In the genomic region with DNA sequence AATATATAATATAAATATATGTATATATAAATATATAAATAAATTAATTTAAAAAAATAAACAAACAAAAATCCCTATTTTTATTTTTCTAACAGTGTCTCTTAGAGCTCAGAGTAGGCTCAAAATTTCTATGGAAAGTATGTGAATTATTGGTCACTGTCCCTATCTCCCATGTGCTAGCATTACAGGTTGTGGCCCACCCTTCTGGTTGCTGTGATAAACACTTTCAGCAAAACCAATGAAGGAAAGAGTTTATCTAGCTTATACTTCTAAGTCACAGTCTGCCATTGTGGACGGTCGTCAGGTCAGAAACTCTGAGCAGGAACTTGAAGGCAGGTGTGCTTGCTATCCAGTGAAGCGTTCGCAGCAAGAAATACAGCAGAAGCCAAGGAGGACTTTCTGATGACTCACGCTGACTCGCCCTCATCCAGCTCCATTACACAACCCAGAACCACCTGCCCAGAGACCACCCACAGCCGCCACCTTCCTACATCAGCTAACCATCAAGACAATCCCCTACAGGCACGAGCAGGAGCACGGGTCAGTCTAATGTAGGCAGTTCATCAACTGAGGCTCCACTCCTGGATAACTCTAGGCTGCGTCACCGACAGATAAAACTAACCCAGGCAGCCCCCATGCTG, we compare ENCODE assay signal across 18 mouse cellular contexts. TPM values are rescaled to one million over a fixed set of nuclear protein-coding genes. Genes with fewer than 3 reads are reported as not detected.
DNase-seq lines count a peak whose midpoint lies in the region; ATAC-seq and TF ChIP-seq lines count a peak whose summit lies in the region.
"Had no signal": no experiment of that assay in that cellular context is flagged by ENCODE, and none has a peak within 500 bp of the region (broad histone marks: within the 10 kb centered on the region; RNA-seq: fewer than 3 reads in every experiment).

No protein-coding gene starts in this region.

- H3K9ac ChIP-seq in limb, embryonic 11.5 days (ENCODE audit: low read length), result no peak overlapping the region
- no peak overlapping the region for H3K9ac ChIP-seq in liver, postnatal 0 days (replicated peaks)
- H3K9ac ChIP-seq: embryonic facial prominence, embryonic 15.5 days; midbrain, embryonic 13.5 days had no signal

- no peak overlapping the region for H3K4me2 ChIP-seq in limb, embryonic 11.5 days (ENCODE audit: low read depth, severe bottlenecking)
- peak overlapping the region; percentile 50 for H3K4me2 ChIP-seq in liver, postnatal 0 days (ENCODE audit: low read depth, low read length)
- H3K4me2 ChIP-seq: embryonic facial prominence, embryonic 15.5 days; midbrain, embryonic 13.5 days had no signal

- 79% methylated on average over 11 of the region's 11 CpGs for WGBS in limb, embryonic 11.5 days
- 76% methylated on average over 11 of the region's 11 CpGs for WGBS in limb, embryonic 10.5 days
- 76% methylated on average over 11 of the region's 11 CpGs for WGBS in liver, postnatal 0 days (ENCODE audit: insufficient replicate concordance)

- DNase-seq in limb, embryonic 11.5 days (ENCODE audit: low spot score), result no peak
- no peak for DNase-seq in limb, embryonic 10.5 days (ENCODE audit: low spot score)
- DNase-seq in NIH3T3 (ENCODE audit: low read depth), result peak; percentile 30
- DNase-seq in liver, postnatal 0 days, result peak; percentile 44
- no peak for DNase-seq in frontal cortex, postnatal 25 days (ENCODE audit: low spot score in 2 of 2)
- no peak for DNase-seq in frontal cortex, postnatal 36 days (ENCODE audit: low spot score in 2 of 2)
- no peak for DNase-seq in testis, postnatal 14 days (ENCODE audit: low spot score)
- DNase-seq: adrenal gland, adult 2 months; cerebellum, adult 8-10 months; kidney, adult 2 months; right cerebral cortex, adult 18-20 months; thymus, postnatal 36 days had no signal

- 0 out of 2 replicates have a peak, but pooled peaks have one; percentile 6 for TF ChIP-seq CTCF in liver, postnatal 0 days (IDR thresholded peaks at IDR 0.05; ENCODE audit: low read depth)

- peak; percentile 92 for TF ChIP-seq EP300 in liver, postnatal 0 days (IDR thresholded peaks at IDR 0.05; ENCODE audit: low read depth)

- no peaks in the 10 kb centered on the region for H3K36me3 ChIP-seq in limb, embryonic 11.5 days (ENCODE audit: control insufficient read depth, insufficient read depth, low read length)
- no peaks in the 10 kb centered on the region for H3K36me3 ChIP-seq in limb, embryonic 10.5 days
- peaks cover 7% of the 10 kb centered on the region for H3K36me3 ChIP-seq in erythroblast, embryonic 14.5 days (ENCODE audit: control insufficient read depth)
- no peaks in the 10 kb centered on the region for H3K36me3 ChIP-seq in liver, postnatal 0 days (replicated peaks; ENCODE audit: insufficient read depth, low read length)
- H3K36me3 ChIP-seq: embryonic facial prominence, embryonic 15.5 days; midbrain, embryonic 13.5 days had no signal

- H3K27me3 ChIP-seq in limb, embryonic 11.5 days (ENCODE audit: control insufficient read depth, insufficient read depth, low read length), result no peaks in the 10 kb centered on the region
- H3K27me3 ChIP-seq in limb, embryonic 10.5 days (ENCODE audit: low read depth, poor library complexity, severe bottlenecking), result no peaks in the 10 kb centered on the region
- peaks cover 21% of the 10 kb centered on the region for H3K27me3 ChIP-seq in erythroblast, embryonic 14.5 days (ENCODE audit: control insufficient read depth)
- no peaks in the 10 kb centered on the region for H3K27me3 ChIP-seq in liver, postnatal 0 days (ENCODE audit: insufficient read depth, low read length)
- H3K27me3 ChIP-seq: CH12.LX; embryonic facial prominence, embryonic 15.5 days; midbrain, embryonic 13.5 days had no signal

- ATAC-seq in limb, embryonic 11.5 days (ENCODE audit: insufficient number of reproducible peaks, low FRiP score, low TSS enrichment, low read depth), result 0 out of 2 replicates have a peak, but pooled peaks have one; percentile 17
- ATAC-seq in liver, postnatal 0 days, result peak; percentile 94
- ATAC-seq: hindbrain, embryonic 16.5 days; midbrain, embryonic 13.5 days had no signal

- H3K27ac ChIP-seq in limb, embryonic 11.5 days (replicated peaks; ENCODE audit: low read depth, low read length), result no peak overlapping the region
- no peak overlapping the region for H3K27ac ChIP-seq in limb, embryonic 10.5 days
- H3K27ac ChIP-seq in liver, postnatal 0 days (ENCODE audit: low read depth), result 0 out of 2 replicates have a peak overlapping the region, but pooled peaks have one; percentile 2
- H3K27ac ChIP-seq: embryonic facial prominence, embryonic 15.5 days; left cerebral cortex, adult 2 months; midbrain, embryonic 13.5 days had no signal

- no peaks in the 10 kb centered on the region for H3K9me3 ChIP-seq in limb, embryonic 11.5 days (ENCODE audit: control insufficient read depth, low read length)
- no peaks in the 10 kb centered on the region for H3K9me3 ChIP-seq in limb, embryonic 10.5 days (replicated peaks)
- H3K9me3 ChIP-seq in erythroblast, embryonic 14.5 days (ENCODE audit: control insufficient read depth, low read length), result no peaks in the 10 kb centered on the region
- no peaks in the 10 kb centered on the region for H3K9me3 ChIP-seq in liver, postnatal 0 days (ENCODE audit: low read length)
- H3K9me3 ChIP-seq: embryonic facial prominence, embryonic 15.5 days; midbrain, embryonic 13.5 days had no signal

- H3K4me1 ChIP-seq in limb, embryonic 11.5 days (ENCODE audit: control insufficient read depth, insufficient read depth, low read length), result no peaks in the 10 kb centered on the region
- peaks cover 5% of the 10 kb centered on the region for H3K4me1 ChIP-seq in limb, embryonic 10.5 days
- peaks cover 64% of the 10 kb centered on the region for H3K4me1 ChIP-seq in erythroblast, embryonic 14.5 days (ENCODE audit: control insufficient read depth)
- peaks cover 4% of the 10 kb centered on the region for H3K4me1 ChIP-seq in liver, postnatal 0 days (ENCODE audit: insufficient read depth)
- H3K4me1 ChIP-seq: embryonic facial prominence, embryonic 15.5 days; midbrain, embryonic 13.5 days had no signal

- H3K4me3 ChIP-seq in limb, embryonic 11.5 days (ENCODE audit: low read depth, low read length), result no peak overlapping the region
- no peak overlapping the region for H3K4me3 ChIP-seq in limb, embryonic 10.5 days
- peak overlapping the region; percentile 58 for H3K4me3 ChIP-seq in erythroblast, embryonic 14.5 days (replicated peaks)
- no peak overlapping the region for H3K4me3 ChIP-seq in liver, postnatal 0 days (ENCODE audit: low read depth, low read length)
- H3K4me3 ChIP-seq: embryonic facial prominence, embryonic 15.5 days; left cerebral cortex, adult 2 months; midbrain, embryonic 13.5 days had no signal

RNA-seq across cellular contexts. Expression of a gene that starts 18.6 kb away (rescaled TPM):
- 24.9 and 27.9 TPM in 2 replicates for polyA plus RNA-seq in limb, embryonic 11.5 days (2014; fragmentation: Nextera tagmentation; extraction: Ambion mirVana)
- polyA plus RNA-seq in limb, embryonic 10.5 days (2016; fragmentation: Nextera tagmentation; extraction: Ambion mirVana), result 18.0 and 20.0 TPM in 2 replicates
- 0.26 and 0.39 TPM in 2 replicates for polyA plus RNA-seq in erythroblast, embryonic 14.5 days (2012)
- polyA plus RNA-seq in liver, postnatal 0 days (2015; fragmentation: Nextera tagmentation; extraction: Ambion mirVana), result 7.7 and 8.0 TPM in 2 replicates

RNA-seq across cellular contexts. Expression of a gene that starts 57.4 kb away (rescaled TPM):
- polyA plus RNA-seq in limb, embryonic 11.5 days (2014; fragmentation: Nextera tagmentation; extraction: Ambion mirVana), result 131 TPM in 2 replicates
- polyA plus RNA-seq in limb, embryonic 10.5 days (2016; fragmentation: Nextera tagmentation; extraction: Ambion mirVana), result 107 and 111 TPM in 2 replicates
- 24.5 and 26.4 TPM in 2 replicates for polyA plus RNA-seq in erythroblast, embryonic 14.5 days (2012)
- 31.2 and 32.2 TPM in 2 replicates for polyA plus RNA-seq in liver, postnatal 0 days (2015; fragmentation: Nextera tagmentation; extraction: Ambion mirVana)

Comparison
In these comparisons a context has a peak if more than half of its experiments do, and no peak if none do; other contexts are left out.
1. DNase-seq: peak in NIH3T3 (single experiment) and liver, postnatal 0 days (single experiment); none in limb, embryonic 11.5 days (single experiment), limb, embryonic 10.5 days (single experiment), frontal cortex, postnatal 25 days (0 of 2), frontal cortex, postnatal 36 days (0 of 2) and testis, postnatal 14 days (single experiment).